Mouse (Mus musculus): ENCODE measurements at regions not wholly inside any gene's neighbourhood (a gene's known extent, or its start where the extent isn't known, plus 50 kb on each side); places are given as distances from the start of the nearest gene placed in this dataset.
A peak's percentile ranks its signal among the peaks of the same experiment; 100 is the strongest.

DNA sequence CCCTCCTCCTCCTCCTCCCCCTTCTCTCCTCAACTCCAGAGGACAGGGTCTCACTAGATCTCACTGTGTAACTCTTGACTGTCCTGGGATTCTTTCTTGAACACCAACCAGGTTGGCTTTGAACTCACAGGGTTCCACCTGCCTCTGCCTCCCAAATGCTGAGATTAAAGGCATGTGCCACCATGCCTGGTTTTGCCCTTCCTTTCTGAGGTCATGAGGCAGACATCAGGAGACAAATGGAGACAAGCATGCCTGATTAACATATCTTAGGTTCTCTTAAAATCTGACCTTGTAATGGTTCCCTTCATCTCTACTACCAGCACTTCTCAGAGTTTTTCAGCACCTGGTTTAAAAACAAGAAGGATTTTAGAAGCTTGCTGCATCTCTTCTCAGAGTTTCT, 143.5 kb downstream of the Gm10260 start:
- Histone ChIP-seq H3K9me3 (replicated peaks; ENCODE audit: insufficient read depth, low read length) (no peaks in the 10 kb centered on the region), H3K27me3 (ENCODE audit: control insufficient read depth in 1 of 2, insufficient read depth in 2 of 2, low read length in 2 of 2) (no peaks in the 10 kb centered on the region), H3K4me3 (ENCODE audit: control insufficient read depth in 1 of 2, insufficient read depth in 1 of 2, low read depth in 2 of 2, low read length in 2 of 2) (no peak overlapping the region), H3K27ac (ENCODE audit: control insufficient read depth, low read depth, low read length) (no peak overlapping the region), H3K4me1 (ENCODE audit: control insufficient read depth in 1 of 2, insufficient read depth in 2 of 2, low read length in 2 of 2) (no peaks in the 10 kb centered on the region), H3K9ac (ENCODE audit: control insufficient read depth, low read depth, low read length, poor library complexity, severe bottlenecking) (no peak overlapping the region), H3K79me2 (ENCODE audit: control insufficient read depth, insufficient read depth, low read length, poor library complexity) (no peaks in the 10 kb centered on the region), H3K36me3 (ENCODE audit: control insufficient read depth in 1 of 2, insufficient read depth in 2 of 2, low read length in 2 of 2) (no peaks in the 10 kb centered on the region)
- no peak for TF ChIP-seq MYC (IDR thresholded peaks at IDR 0.05; ENCODE audit: low read depth, low read length)
- TF ChIP-seq KAT2A (conservative IDR thresholded peaks at IDR 0.05; ENCODE audit: low read depth, low read length): no peak
- no peak for TF ChIP-seq HCFC1 (IDR thresholded peaks at IDR 0.05; ENCODE audit: low read depth, low read length)
- DNase-seq (ENCODE audit: low read depth, low spot score): no peak

DNA sequence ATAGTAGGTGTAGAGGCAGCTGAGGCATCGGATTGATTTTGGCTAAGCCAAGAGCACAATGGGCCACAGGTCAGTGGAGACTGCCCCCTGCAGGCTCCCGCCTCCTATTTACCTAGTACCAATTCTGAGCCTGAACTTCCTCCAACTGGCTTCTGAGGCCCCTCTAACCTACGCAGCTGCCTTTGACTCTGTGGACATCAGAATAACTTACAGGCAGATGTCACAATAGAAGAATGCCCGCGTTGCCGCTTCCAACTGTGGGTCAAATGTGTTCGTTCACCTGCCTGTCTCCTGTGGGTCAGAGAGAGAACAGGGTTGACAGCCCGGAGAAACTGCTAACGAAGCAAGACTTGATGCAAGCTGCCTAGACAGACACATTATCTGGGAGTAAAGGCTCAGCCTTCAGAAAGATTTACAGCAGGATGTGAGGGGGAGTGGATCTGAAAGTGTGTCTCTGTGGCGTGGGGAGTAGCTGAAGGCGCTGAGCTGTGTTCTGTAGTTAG, 153.2 kb downstream of the Gm10260 start:
- Histone ChIP-seq H3K36me3 (ENCODE audit: control insufficient read depth in 1 of 2, insufficient read depth in 2 of 2, low read length in 2 of 2) (no peaks in the 10 kb centered on the region), H3K9ac (ENCODE audit: control insufficient read depth, low read depth, low read length, poor library complexity, severe bottlenecking) (no peak overlapping the region), H3K4me1 (ENCODE audit: control insufficient read depth in 1 of 2, insufficient read depth in 2 of 2, low read length in 2 of 2) (no peaks in the 10 kb centered on the region), H3K27me3 (ENCODE audit: control insufficient read depth in 1 of 2, insufficient read depth in 2 of 2, low read length in 2 of 2) (no peaks in the 10 kb centered on the region), H3K27ac (ENCODE audit: control insufficient read depth, low read depth, low read length) (no peak overlapping the region), H3K4me3 (ENCODE audit: control insufficient read depth in 1 of 2, insufficient read depth in 1 of 2, low read depth in 2 of 2, low read length in 2 of 2) (no peak overlapping the region), H3K79me2 (ENCODE audit: control insufficient read depth, insufficient read depth, low read length, poor library complexity) (no peaks in the 10 kb centered on the region), H3K9me3 (replicated peaks; ENCODE audit: insufficient read depth, low read length) (no peaks in the 10 kb centered on the region)
- no peak for DNase-seq (ENCODE audit: low read depth, low spot score)
- TF ChIP-seq NRF1 (IDR thresholded peaks at IDR 0.05; ENCODE audit: insufficient read depth, low read depth, low read length, poor library complexity, severe bottlenecking): no peak
- TF ChIP-seq ZKSCAN1 (IDR thresholded peaks at IDR 0.05; ENCODE audit: low read depth, low read length): no peak
- peak; percentile 41 for TF ChIP-seq RAD21 (IDR thresholded peaks at IDR 0.05; ENCODE audit: low read depth, low read length)
- no peak for TF ChIP-seq MYB (IDR thresholded peaks at IDR 0.05; ENCODE audit: low read depth, low read length)
- no peak for TF ChIP-seq USF2 (IDR thresholded peaks at IDR 0.05; ENCODE audit: borderline replicate concordance in 1 of 2, insufficient read depth in 1 of 2, low read depth in 1 of 2, low read length in 2 of 2)
- no peak for TF ChIP-seq ZNF384 (IDR thresholded peaks at IDR 0.05; ENCODE audit: low read depth, low read length)
- no peak for TF ChIP-seq MAX (IDR thresholded peaks at IDR 0.05; ENCODE audit: low read length)
- TF ChIP-seq TBP (IDR thresholded peaks at IDR 0.05; ENCODE audit: low read depth, low read length): no peak
- no peak for TF ChIP-seq HCFC1 (IDR thresholded peaks at IDR 0.05; ENCODE audit: low read depth, low read length)
- TF ChIP-seq POLR2AphosphoS5 (IDR thresholded peaks at IDR 0.05; ENCODE audit: borderline replicate concordance, low read depth, low read length): no peak
- no peak for TF ChIP-seq ZMIZ1 (IDR thresholded peaks at IDR 0.05; ENCODE audit: low read depth, low read length)
- peak; percentile 54 for TF ChIP-seq SMC3 (IDR thresholded peaks at IDR 0.05; ENCODE audit: low read depth, low read length)
- TF ChIP-seq BHLHE40 (IDR thresholded peaks at IDR 0.05; ENCODE audit: borderline replicate concordance, low read depth, low read length): no peak
- no peak for TF ChIP-seq NELFE (IDR thresholded peaks at IDR 0.05; ENCODE audit: low read depth, low read length)
- no peak for TF ChIP-seq TAL1 (IDR thresholded peaks at IDR 0.05; ENCODE audit: low read length)
- no peak for TF ChIP-seq ELF1 (IDR thresholded peaks at IDR 0.05; ENCODE audit: low read depth, low read length)
- no peak for TF ChIP-seq GABPA (IDR thresholded peaks at IDR 0.05; ENCODE audit: low read depth, low read length)
- TF ChIP-seq UBTF (IDR thresholded peaks at IDR 0.05; ENCODE audit: borderline replicate concordance, insufficient read depth, low read depth, low read length): no peak
- no peak for TF ChIP-seq GATA1 (IDR thresholded peaks at IDR 0.05; ENCODE audit: low read depth, low read length)
- no peak for TF ChIP-seq RCOR1 (IDR thresholded peaks at IDR 0.05; ENCODE audit: low read depth, low read length)
- TF ChIP-seq ZC3H11A (IDR thresholded peaks at IDR 0.05; ENCODE audit: low read depth, low read length): peak; percentile 24; the same call in 1 of the 2 replicates
- peak; percentile 8 to 28 (median 23); a peak in 3 of 6 replicates for TF ChIP-seq CTCF (IDR thresholded peaks at IDR 0.05 in 2 of 3, conservative IDR thresholded peaks at IDR 0.05 in 1 of 3; ENCODE audit: control insufficient read depth in 1 of 3, insufficient read depth in 1 of 3, low read depth in 2 of 3, low read length in 3 of 3, poor library complexity in 1 of 3, severe bottlenecking in 1 of 3)
- TF ChIP-seq MAZ (IDR thresholded peaks at IDR 0.05; ENCODE audit: low read depth, low read length): no peak
- TF ChIP-seq MAFK (IDR thresholded peaks at IDR 0.05; ENCODE audit: borderline replicate concordance, low read depth, low read length): no peak
- TF ChIP-seq E2F4 (IDR thresholded peaks at IDR 0.05; ENCODE audit: borderline replicate concordance, low read depth, low read length): no peak
- TF ChIP-seq MXI1 (IDR thresholded peaks at IDR 0.05; ENCODE audit: low read depth, low read length): no peak
- TF ChIP-seq MEF2A (IDR thresholded peaks at IDR 0.05; ENCODE audit: extremely low read depth, insufficient replicate concordance, low read depth, low read length, poor library complexity, severe bottlenecking): no peak
- no peak for TF ChIP-seq ETS1 (IDR thresholded peaks at IDR 0.05; ENCODE audit: low read depth, low read length)
- TF ChIP-seq SIN3A (IDR thresholded peaks at IDR 0.05; ENCODE audit: low read length): no peak
- no peak for TF ChIP-seq EP300 (IDR thresholded peaks at IDR 0.05; ENCODE audit: low read depth in 1 of 2, low read length in 2 of 2)

All from MEL (cell line).